Mouse (Mus musculus) liver (tissue): ENCODE results near the gene Ptbp3.

Experiments used
- DNase-seq: peaks from one replicate; pipeline ENCODE4 v3.0.0-alpha.2; 2020; ENCODE audit warnings: mixed read lengths

Gene Ptbp3

GRCm38 (mm10) chr4:59471306-59471705, 77.9 kb downstream of the Ptbp3 start:
- DNase-seq, result no peak

- no peak for DNase-seq
These were observed 83.7 kb downstream of the Ptbp3 start for GRCm38 (mm10) chr4:59465449-59465848.

GRCm38 (mm10) chr4:59464661-59465060, 84.5 kb downstream of the Ptbp3 start:
- DNase-seq, result no peak

GRCm38 (mm10) chr4:59462494-59462893, 86.7 kb downstream of the Ptbp3 start:
- no peak for DNase-seq

GRCm38 (mm10) chr4:59461116-59461727, 87.9 kb downstream of the Ptbp3 start:
- DNase-seq, result no peak

GRCm38 (mm10) chr4:59459216-59459955, 89.8 kb downstream of the Ptbp3 start:
- no peak for DNase-seq

GRCm38 (mm10) chr4:59457941-59458340, 91.2 kb downstream of the Ptbp3 start:
- peak; percentile 49 for DNase-seq

- DNase-seq, result no peak
These were observed 92.1 kb downstream of the Ptbp3 start for GRCm38 (mm10) chr4:59457091-59457490.

- DNase-seq, result no peak
These were observed 93.7 kb downstream of the Ptbp3 start for GRCm38 (mm10) chr4:59455465-59455864.

- no peak for DNase-seq
These were observed 95.1 kb downstream of the Ptbp3 start for GRCm38 (mm10) chr4:59454046-59454445.

- DNase-seq, result no peak
These were observed 96.6 kb downstream of the Ptbp3 start for GRCm38 (mm10) chr4:59452503-59452933.

- DNase-seq, result no peak
These were observed 98.3 kb downstream of the Ptbp3 start for GRCm38 (mm10) chr4:59450906-59451305.

- no peak for DNase-seq
These were observed 98.8 kb downstream of the Ptbp3 start for GRCm38 (mm10) chr4:59450234-59450854.

GRCm38 (mm10) chr4:59447296-59447695, 101.9 kb downstream of the Ptbp3 start:
- no peak for DNase-seq

- peak; percentile 43 for DNase-seq
These were observed 103.6 kb downstream of the Ptbp3 start for GRCm38 (mm10) chr4:59445516-59445915.

- no peak for DNase-seq
These were observed 104.2 kb downstream of the Ptbp3 start for GRCm38 (mm10) chr4:59444994-59445393.

GRCm38 (mm10) chr4:59444085-59444484, 105.1 kb downstream of the Ptbp3 start:
- DNase-seq, result no peak

GRCm38 (mm10) chr4:59441265-59441664, 107.9 kb downstream of the Ptbp3 start:
- DNase-seq, result no peak

- peak; percentile 66 for DNase-seq
These were observed 109.2 kb downstream of the Ptbp3 start for GRCm38 (mm10) chr4:59439960-59440359.

- peak; percentile 33 for DNase-seq
These were observed 110.1 kb downstream of the Ptbp3 start for GRCm38 (mm10) chr4:59439041-59439440.

GRCm38 (mm10) chr4:59437990-59438854, 110.9 kb downstream of the Ptbp3 start, which contains the start of gene Susd1:
TSS of gene Susd1 (minus strand) at chr4:59438633.
- DNase-seq, result peak; percentile 88

GRCm38 (mm10) chr4:59435951-59436350, 113.2 kb downstream of the Ptbp3 start:
- peak; percentile 32 for DNase-seq

GRCm38 (mm10) chr4:59434039-59434438, 115.1 kb downstream of the Ptbp3 start:
- no peak for DNase-seq
